Mouse (Mus musculus): ENCODE measurements at regions not wholly inside any gene's neighbourhood (a gene's known extent, or its start where the extent isn't known, plus 50 kb on each side); places are given as distances from the start of the nearest gene placed in this dataset.

DNA sequence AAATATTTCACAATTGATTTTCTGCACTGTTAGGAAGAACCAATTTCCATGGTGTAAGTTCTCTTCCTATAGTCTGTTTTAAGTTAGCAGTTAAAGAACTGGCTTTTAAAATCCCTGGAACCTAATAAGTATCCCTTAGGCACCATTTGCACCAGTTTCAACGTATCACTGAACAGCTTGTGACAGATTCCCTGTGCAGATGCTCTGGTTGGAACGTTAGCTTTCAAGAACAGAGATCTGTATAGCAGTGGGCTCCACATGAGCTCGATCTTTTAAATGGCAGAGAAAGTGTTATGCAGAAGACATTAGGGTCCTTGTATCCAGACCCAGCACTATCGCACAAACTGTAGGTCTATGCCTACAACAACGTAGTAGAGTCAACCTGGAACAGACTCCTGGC is 52.6 kb upstream of the Aco1 start:
- no peak overlapping the region for H3K4me3 ChIP-seq (ENCODE audit: low read length)
- no peak overlapping the region for H3K27ac ChIP-seq
- H3K36me3 ChIP-seq (ENCODE audit: insufficient read depth, low read length) = no peaks in the 10 kb centered on the region
- no peaks in the 10 kb centered on the region for H3K9me3 ChIP-seq (ENCODE audit: low read length)
- H3K4me1 ChIP-seq (ENCODE audit: insufficient read depth, low read length) = no peaks in the 10 kb centered on the region
- 66% methylated on average over 5 of the region's 5 CpGs for WGBS
- no peak overlapping the region for H3K9ac ChIP-seq (replicated peaks; ENCODE audit: low read length)
- no peaks in the 10 kb centered on the region for H3K27me3 ChIP-seq (ENCODE audit: insufficient read depth, low read length)
- ATAC-seq = no peak
- no peak overlapping the region for H3K4me2 ChIP-seq (ENCODE audit: low read depth, low read length)
- TF ChIP-seq CTCF (IDR thresholded peaks at IDR 0.05; ENCODE audit: low read depth) = no peak
- no peak for DNase-seq (ENCODE audit: low spot score)
